Comparison of ENCODE assay signal across 8 mouse cellular contexts in the genomic region with DNA sequence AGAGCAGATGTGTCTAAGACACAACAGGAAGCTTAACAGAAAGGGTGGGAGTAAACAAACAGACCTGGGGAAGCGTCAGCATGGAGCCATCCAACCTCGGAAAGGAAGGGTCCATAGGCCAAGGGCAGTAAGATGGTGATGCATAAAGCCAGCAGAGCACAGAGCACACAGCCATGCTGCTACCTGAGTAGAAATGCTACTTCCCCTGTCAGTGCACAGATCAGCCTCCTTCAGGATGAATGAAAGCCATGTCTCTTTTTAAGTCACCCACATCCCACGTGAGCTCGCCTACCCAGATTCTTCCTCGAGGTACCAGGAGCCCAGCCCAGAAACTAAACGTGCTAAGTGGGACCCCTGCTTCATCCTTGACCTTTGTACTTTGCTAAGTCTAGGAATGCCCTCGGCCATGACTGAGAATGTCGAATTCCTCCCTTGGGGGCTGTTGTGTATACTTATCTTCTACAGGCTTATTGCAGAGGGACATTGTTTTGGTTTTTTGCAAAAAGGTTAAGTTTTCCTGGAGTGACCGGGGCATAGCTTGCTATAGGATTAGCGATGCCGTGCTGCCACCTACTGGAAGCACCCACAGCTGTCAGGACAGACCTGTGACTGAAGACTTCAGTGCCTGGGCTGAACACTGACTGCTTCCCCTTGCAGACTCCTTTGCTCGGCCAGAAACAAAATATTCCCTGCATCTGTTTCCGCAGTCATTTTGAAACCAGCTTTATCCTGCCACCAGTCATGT.
A peak's percentile ranks its signal among the peaks of the same experiment; 100 is the strongest.
DNase-seq lines count a peak whose midpoint lies in the region; ATAC-seq and TF ChIP-seq lines count a peak whose summit lies in the region.

No protein-coding gene starts in this region.

- no peak overlapping the region for H3K9ac ChIP-seq in lung, postnatal 0 days (replicated peaks; ENCODE audit: low read depth)

- no peak for TF ChIP-seq EP300 in lung, postnatal 0 days (IDR thresholded peaks at IDR 0.05)

- H3K4me3 ChIP-seq in cerebellum, adult 2 months (replicated peaks; ENCODE audit: insufficient read depth, low read depth, low read length) = no peak overlapping the region
- H3K4me3 ChIP-seq in layer of hippocampus, adult 2 months = peak overlapping the region; percentile 13; the same call in 1 of the 2 replicates
- no peak overlapping the region for H3K4me3 ChIP-seq in lung, postnatal 0 days (ENCODE audit: low read depth, low read length)

- WGBS in cerebellum, adult 2 months = 26% methylated on average over 13 of the region's 13 CpGs
- 13% methylated on average over 13 of the region's 13 CpGs for WGBS in lung, postnatal 0 days

- H3K4me1 ChIP-seq in cerebellum, adult 2 months (ENCODE audit: control insufficient read depth, insufficient read depth, low read length) = 0 out of 2 replicates have a peak, but pooled peaks cover 4% of the 10 kb centered on the region
- H3K4me1 ChIP-seq in lung, postnatal 0 days (ENCODE audit: insufficient read depth, low read depth, low read length) = no peaks in the 10 kb centered on the region

- TF ChIP-seq POLR2A in cerebellum, adult 2 months (IDR thresholded peaks at IDR 0.05; ENCODE audit: borderline replicate concordance, insufficient read depth, low read length) = no peak

- H3K27me3 ChIP-seq in cerebellum, adult 2 months (ENCODE audit: control insufficient read depth, insufficient read depth, low read length) = no peaks in the 10 kb centered on the region
- H3K27me3 ChIP-seq in lung, postnatal 0 days (replicated peaks; ENCODE audit: insufficient read depth, low read length) = no peaks in the 10 kb centered on the region

- DNase-seq in MEL-GATA-1-ER (ENCODE audit: extremely low read depth, low read depth) = peak; percentile 27
- DNase-seq in cerebellum, adult 2 months = peak; percentile 78 to 85
- peak; percentile 76 to 84 for DNase-seq in layer of hippocampus, adult 2 months (ENCODE audit: low spot score in 2 of 2)
- DNase-seq in lung, postnatal 0 days (ENCODE audit: low spot score) = peak; percentile 86
- peak; percentile 89 for DNase-seq in retina, embryonic 14.5 days (ENCODE audit: low spot score)
- DNase-seq in thymus, postnatal 25 days = peak; percentile 85

- ATAC-seq in frontal cortex, adult (ENCODE audit: low TSS enrichment) = peak; percentile 96
- peak; percentile 84 to 94 for ATAC-seq in hematopoietic stem cell, adult 5-6 weeks (replicated peaks in 1 of 2; ENCODE audit: insufficient read depth in 1 of 2, low FRiP score in 2 of 2, low TSS enrichment in 1 of 2, low read depth in 1 of 2, poor library complexity in 2 of 2, severe bottlenecking in 2 of 2)
- peak; percentile 72 for ATAC-seq in lung, postnatal 0 days

- H3K36me3 ChIP-seq in lung, postnatal 0 days (ENCODE audit: insufficient read depth, low read length) = no peaks in the 10 kb centered on the region

- no peak overlapping the region for H3K27ac ChIP-seq in cerebellum, adult 2 months (ENCODE audit: insufficient read depth, low read length)
- H3K27ac ChIP-seq in layer of hippocampus, adult 2 months = peak overlapping the region; percentile 58
- H3K27ac ChIP-seq in lung, postnatal 0 days (ENCODE audit: low read length) = no peak overlapping the region

- H3K4me2 ChIP-seq in lung, postnatal 0 days (replicated peaks; ENCODE audit: low read depth, low read length) = no peak overlapping the region

- no peaks in the 10 kb centered on the region for H3K9me3 ChIP-seq in lung, postnatal 0 days (ENCODE audit: low read length)

- TF ChIP-seq CTCF in cerebellum, adult 2 months (IDR thresholded peaks at IDR 0.05; ENCODE audit: borderline replicate concordance, insufficient read depth, low read depth, low read length) = peak; percentile 92
- peak; percentile 93 for TF ChIP-seq CTCF in layer of hippocampus, adult 2 months (conservative IDR thresholded peaks at IDR 0.05)
- peak; percentile 88 for TF ChIP-seq CTCF in lung, postnatal 0 days (IDR thresholded peaks at IDR 0.05)

Comparison
In these comparisons a context has a peak if more than half of its experiments do, and no peak if none do; other contexts are left out.
1. DNase-seq: peak in every context shown above with its lines; median percentile 89 in retina, embryonic 14.5 days; 86 in lung, postnatal 0 days; 85 in thymus, postnatal 25 days; 82 in cerebellum, adult 2 months; 80 in layer of hippocampus, adult 2 months; 27 in MEL-GATA-1-ER.